Mouse (Mus musculus): Measurements from ENCODE around the gene Dact2.

DNA sequence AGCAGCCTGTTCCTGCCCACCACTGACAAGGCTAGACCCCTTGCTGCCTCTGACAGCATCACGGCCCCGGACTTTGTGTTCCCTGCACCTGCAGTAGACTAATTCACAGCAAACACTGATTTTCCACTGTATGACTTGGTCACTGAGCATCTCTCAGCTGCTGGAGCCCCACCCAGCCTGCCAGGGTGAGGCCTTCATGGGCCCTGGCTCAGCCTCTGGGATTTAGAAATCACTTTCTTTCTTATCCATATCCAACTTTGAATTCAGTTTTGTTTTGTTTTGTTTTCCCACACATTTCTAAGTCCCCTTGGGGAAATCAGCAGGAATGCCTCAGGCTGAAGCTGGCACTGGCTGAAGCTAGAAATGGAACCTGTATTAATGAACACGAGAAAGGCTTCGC lies 20.4 kb downstream of the Dact2 start:
- TF ChIP-seq CTCF (IDR thresholded peaks at IDR 0.05) (no peak), EP300 (IDR thresholded peaks at IDR 0.05) (no peak)

All from lung, postnatal 0 days (tissue).